Mouse (Mus musculus) myocyte (in vitro differentiated cells): ENCODE results near the gene Syap1.

Experiments used
- CEBPB ChIP-seq: IDR thresholded peaks from 2 replicates; pipeline ENCODE4 v1.6.1; 2011; ENCODE audit warnings: mild to moderate bottlenecking, moderate library complexity; ENCODE audit not compliant: poor library complexity, insufficient read depth, severe bottlenecking
- E2F4 ChIP-seq: IDR thresholded peaks from one replicate; pipeline ENCODE4 v1.6.1; 2011; ENCODE audit warnings: mild to moderate bottlenecking, control low read depth, moderate library complexity; ENCODE audit not compliant: insufficient read depth
- MAX ChIP-seq: IDR thresholded peaks from one replicate; pipeline ENCODE4 v1.6.1; 2011; ENCODE audit warnings: low read depth, mild to moderate bottlenecking, control low read depth
- MYOD1 ChIP-seq, 3 experiments: IDR thresholded peaks; one replicate each; pipeline ENCODE4 v1.6.1; 2011; ENCODE audit warnings: control low read depth in 2 of 3, low read depth in 2 of 3, mild to moderate bottlenecking in 2 of 3, moderate library complexity in 1 of 3; ENCODE audit not compliant: insufficient read length in 2 of 3, control insufficient read depth in 1 of 3
- MYOG ChIP-seq, 3 experiments: IDR thresholded peaks; one replicate each; pipeline ENCODE4 v1.6.1; 2011; ENCODE audit warnings: control low read depth in 2 of 3, low read depth in 2 of 3, mild to moderate bottlenecking in 2 of 3; ENCODE audit not compliant: insufficient read length in 2 of 3, control insufficient read depth in 1 of 3, insufficient read depth in 1 of 3
- POLR2A ChIP-seq: IDR thresholded peaks from one replicate; pipeline ENCODE4 v1.6.1; 2011; ENCODE audit warnings: low read depth, mild to moderate bottlenecking, control low read depth, moderate library complexity; ENCODE audit not compliant: insufficient read length
- POLR2AphosphoS2 ChIP-seq: IDR thresholded peaks from one replicate; pipeline ENCODE4 v1.6.1; 2011; ENCODE audit warnings: low read depth, control low read depth; ENCODE audit not compliant: insufficient read length
- REST ChIP-seq: IDR thresholded peaks from one replicate; pipeline ENCODE4 v1.6.1; 2011; ENCODE audit warnings: mild to moderate bottlenecking, control low read depth, moderate library complexity; ENCODE audit not compliant: insufficient read depth, insufficient read length
- SRF ChIP-seq: IDR thresholded peaks from one replicate; pipeline ENCODE4 v1.6.1; 2011; ENCODE audit warnings: low read depth; ENCODE audit not compliant: control insufficient read depth, insufficient read length
- TCF12 ChIP-seq: IDR thresholded peaks from one replicate; pipeline ENCODE4 v1.6.1; 2011; ENCODE audit warnings: mild to moderate bottlenecking, control low read depth; ENCODE audit not compliant: poor library complexity, insufficient read depth, severe bottlenecking
- USF1 ChIP-seq: IDR thresholded peaks from one replicate; pipeline ENCODE4 v1.6.1; 2011; ENCODE audit warnings: low read depth, mild to moderate bottlenecking, control low read depth, moderate library complexity

DNA sequence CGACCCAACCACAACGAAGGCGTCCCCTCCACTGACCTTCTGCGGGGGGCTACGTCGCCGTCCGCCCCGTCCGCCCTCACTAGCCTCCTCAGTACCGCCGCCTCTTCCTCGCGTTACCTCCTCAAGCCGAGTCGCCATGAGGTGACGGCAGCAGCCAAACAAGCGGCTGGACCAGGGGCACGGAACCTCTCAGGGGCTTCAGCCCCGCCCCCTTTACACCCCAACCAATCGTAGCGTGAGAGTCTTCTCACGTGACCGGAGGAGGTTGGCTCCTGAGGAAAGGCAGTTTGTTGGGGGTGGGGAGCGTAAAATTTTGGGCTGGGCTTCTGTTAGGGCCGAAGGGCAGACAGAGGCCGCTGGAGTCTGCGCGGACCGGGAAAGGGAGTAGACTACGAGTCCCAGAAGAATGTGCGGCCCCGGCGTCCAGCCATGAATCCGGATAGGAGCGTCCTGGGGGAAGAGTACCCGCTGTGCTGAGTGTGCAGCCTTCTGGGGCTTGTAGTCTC is 59.0 kb downstream of the Syap1 start, which contains the start of gene Txlng:
- TF ChIP-seq POLR2A (peak; percentile 93), TCF12 (no peak), CEBPB (no peak), REST (no peak), E2F4 (no peak), MYOG (IDR thresholded peaks at IDR 0.05; ENCODE audit: control insufficient read depth in 1 of 3, insufficient read depth in 1 of 3, insufficient read length in 2 of 3, low read depth in 2 of 3) (no peak), USF1 (peak; percentile 92), MYOD1 (IDR thresholded peaks at IDR 0.05; ENCODE audit: control insufficient read depth in 1 of 3, insufficient read length in 2 of 3, low read depth in 2 of 3) (no peak), POLR2AphosphoS2 (peak; percentile 88), SRF (no peak), MAX (no peak)
